Mouse (Mus musculus) limb, embryonic 15.5 days (tissue): ENCODE measurements at regions not wholly inside any gene's neighbourhood (a gene's known extent, or its start where the extent isn't known, plus 50 kb on each side); places are given as distances from the start of the nearest gene placed in this dataset.
"Not testable (repeated sequence)": the region's sequence is repeated elsewhere in the genome, so short reads cannot be mapped to it uniquely, and the experiment has no call there.

Source experiments
- ATAC-seq: fragments of 200-750 bp; cut with Nextera tagmentation; 2 replicates; pipeline ENCODE4 v1.8.0; 2017; ENCODE audit warnings: low read depth, moderate TSS enrichment; ENCODE audit not compliant: insufficient number of reproducible peaks, low FRiP score, low TSS enrichment
- H3K27ac ChIP-seq: fragments of 300-500 bp; sonication (generic); 2 replicates; pipeline ENCODE4 v1.5.1; 2015; ENCODE audit warnings: moderate library complexity, mild to moderate bottlenecking, inconsistent platforms
- H3K27me3 ChIP-seq: fragments of 300-500 bp; sonication (generic); 2 replicates; pipeline ENCODE4 v1.6.1; 2015; ENCODE audit warnings: inconsistent platforms
- H3K36me3 ChIP-seq: fragments of 300-500 bp; sonication (generic); 2 replicates; pipeline ENCODE4 v1.6.1; 2015; ENCODE audit warnings: inconsistent platforms
- H3K4me1 ChIP-seq: fragments of 300-500 bp; sonication (generic); 2 replicates; pipeline ENCODE4 v1.6.1; 2015; ENCODE audit warnings: inconsistent platforms
- H3K4me2 ChIP-seq: fragments of 300-500 bp; sonication (generic); 2 replicates; pipeline ENCODE4 v1.6.1; 2015; ENCODE audit warnings: mild to moderate bottlenecking, inconsistent platforms
- H3K4me3 ChIP-seq: fragments of 300-500 bp; sonication (generic); 2 replicates; pipeline ENCODE4 v1.5.1; 2015; ENCODE audit warnings: mild to moderate bottlenecking, inconsistent platforms
- H3K9ac ChIP-seq: fragments of 300-500 bp; sonication (generic); 2 replicates; pipeline ENCODE4 v1.6.1; 2015; ENCODE audit warnings: inconsistent platforms
- H3K9me3 ChIP-seq: fragments of 300-500 bp; sonication (generic); 2 replicates; pipeline ENCODE4 v1.6.1; 2016; ENCODE audit warnings: inconsistent platforms
- WGBS: fragments of 180-500 bp; shearing (Covaris S2); methylation state at CpG from one replicate; pipeline ENCODE4 v1.1.7; 2015; 5-methylcytosine and 5-hydroxymethylcytosine counted together

- Histone ChIP-seq H3K4me2 (no peak overlapping the region), H3K27ac (no peak overlapping the region), H3K4me3 (no peak overlapping the region), H3K36me3 (no peaks in the 10 kb centered on the region), H3K4me1 (no peaks in the 10 kb centered on the region), H3K9ac (no peak overlapping the region), H3K9me3 (no peaks in the 10 kb centered on the region), H3K27me3 (no peaks in the 10 kb centered on the region)
- no peak for ATAC-seq
- 97% methylated on average over 1 of the region's 1 CpGs for WGBS
These were observed 1052.2 kb downstream of the Hace1 start for GRCm38 (mm10) chr10:46629876-46630275.

- no peak for ATAC-seq
- Histone ChIP-seq H3K4me3 (no peak overlapping the region), H3K9ac (no peak overlapping the region), H3K4me2 (no peak overlapping the region), H3K36me3 (no peaks in the 10 kb centered on the region), H3K27ac (no peak overlapping the region), H3K27me3 (no peaks in the 10 kb centered on the region), H3K4me1 (no peaks in the 10 kb centered on the region), H3K9me3 (no peaks in the 10 kb centered on the region)
These were observed 1085.4 kb downstream of the Hace1 start for GRCm38 (mm10) chr10:46663041-46663440.

DNA sequence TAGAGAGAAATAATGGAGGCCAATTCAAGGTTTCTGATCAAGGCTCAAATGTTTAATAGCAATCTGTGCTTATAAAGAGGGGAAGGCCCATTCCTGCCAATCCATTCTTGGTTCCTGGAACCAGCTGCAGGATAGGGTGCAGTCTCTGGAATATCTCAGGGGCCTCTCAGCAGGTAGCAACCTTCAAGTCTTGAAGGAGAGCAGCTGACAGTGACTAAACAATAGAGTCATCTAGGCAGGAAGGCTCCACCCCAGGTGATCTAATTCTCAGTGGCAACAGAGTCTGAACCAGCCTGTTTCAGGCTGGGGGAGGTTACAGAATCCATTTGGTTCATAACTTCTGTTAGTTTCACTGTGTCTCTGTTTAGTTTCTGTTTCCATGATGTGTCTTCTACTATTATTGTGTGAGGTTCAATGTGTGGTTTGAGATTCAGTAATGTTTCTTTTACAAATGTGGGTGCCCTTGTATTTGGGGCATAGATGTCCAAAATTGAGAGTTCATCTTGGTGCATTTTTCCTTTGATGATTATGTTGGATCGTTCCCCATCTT lies 1112.3 kb downstream of the Hace1 start:
- WGBS = 92% methylated on average over 1 of the region's 1 CpGs
- H3K9me3 ChIP-seq, H3K9ac ChIP-seq, H3K4me3 ChIP-seq, H3K27ac ChIP-seq, H3K36me3 ChIP-seq, ATAC-seq, H3K27me3 ChIP-seq, H3K4me1 ChIP-seq, H3K4me2 ChIP-seq: not testable (repeated sequence)

GRCm38 (mm10) chr10:46692661-46693060 lies 1115.0 kb downstream of the Hace1 start:
- WGBS = 90% methylated on average over 3 of the region's 3 CpGs
- Histone ChIP-seq H3K4me3 (no peak overlapping the region), H3K4me1 (no peaks in the 10 kb centered on the region), H3K4me2 (no peak overlapping the region), H3K27ac (no peak overlapping the region), H3K9me3 (no peaks in the 10 kb centered on the region), H3K36me3 (no peaks in the 10 kb centered on the region), H3K27me3 (no peaks in the 10 kb centered on the region), H3K9ac (no peak overlapping the region)
- ATAC-seq = no peak

DNA sequence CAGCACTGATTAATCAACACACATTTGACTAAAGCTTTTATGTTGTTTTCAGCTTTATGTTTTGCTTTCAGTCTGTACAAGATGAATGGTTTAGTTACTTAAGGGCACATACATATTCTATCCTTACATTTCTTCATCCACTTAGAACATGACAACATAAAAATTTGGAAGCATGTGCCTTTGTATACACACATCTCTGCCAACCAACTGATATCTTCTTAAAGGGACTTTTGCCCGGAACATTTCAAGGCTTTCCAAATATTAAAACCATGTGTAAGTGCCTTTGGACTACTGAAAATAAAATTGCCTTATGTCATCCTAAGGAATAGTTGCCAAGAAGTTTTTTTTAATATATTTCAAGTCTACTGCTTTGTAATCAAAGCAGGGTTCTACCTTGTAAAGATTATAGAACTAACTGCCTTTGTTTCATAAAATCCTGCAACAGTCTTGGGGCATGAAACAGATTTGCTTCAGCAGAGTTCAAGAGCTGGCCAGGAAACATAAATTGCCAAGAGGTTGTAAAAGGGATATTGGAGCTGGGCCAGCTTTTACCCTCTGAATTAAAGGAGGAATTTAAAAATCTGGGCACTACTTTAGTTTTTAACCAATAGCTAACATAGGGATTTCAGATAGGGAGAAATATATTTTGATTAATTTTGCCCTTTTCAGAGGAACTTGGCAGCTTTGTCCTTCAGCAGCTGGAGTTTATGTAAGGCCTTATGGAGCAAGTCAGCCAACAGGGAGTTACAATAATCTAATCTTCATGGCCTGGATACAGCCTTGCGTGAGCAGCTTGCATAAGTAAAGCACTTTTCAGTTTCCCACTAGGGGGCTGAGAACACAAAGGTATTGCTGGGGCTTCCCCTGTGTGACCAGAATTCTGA lies 1120.0 kb downstream of the Hace1 start:
- H3K36me3 ChIP-seq = no peaks in the 10 kb centered on the region
- H3K27ac ChIP-seq = no peak overlapping the region
- H3K4me2 ChIP-seq = no peak overlapping the region
- no peaks in the 10 kb centered on the region for H3K4me1 ChIP-seq
- H3K4me3 ChIP-seq = no peak overlapping the region
- peak; percentile 80; the same call in 1 of the 2 replicates for ATAC-seq
- WGBS = 15% methylated on average over 2 of the region's 2 CpGs
- no peaks in the 10 kb centered on the region for H3K27me3 ChIP-seq
- no peak overlapping the region for H3K9ac ChIP-seq
- H3K9me3 ChIP-seq = no peaks in the 10 kb centered on the region

GRCm38 (mm10) chr10:46701221-46701620 lies 1123.6 kb downstream of the Hace1 start:
- H3K4me3 ChIP-seq = no peak overlapping the region
- H3K9me3 ChIP-seq = no peaks in the 10 kb centered on the region
- 31% methylated on average over 4 of the region's 4 CpGs for WGBS
- no peak for ATAC-seq
- H3K36me3 ChIP-seq = no peaks in the 10 kb centered on the region
- no peaks in the 10 kb centered on the region for H3K27me3 ChIP-seq
- no peaks in the 10 kb centered on the region for H3K4me1 ChIP-seq
- no peak overlapping the region for H3K4me2 ChIP-seq
- no peak overlapping the region for H3K27ac ChIP-seq
- no peak overlapping the region for H3K9ac ChIP-seq

- not testable (repeated sequence) for H3K4me3 ChIP-seq, H3K4me2 ChIP-seq, H3K9me3 ChIP-seq, H3K36me3 ChIP-seq, H3K9ac ChIP-seq, H3K27me3 ChIP-seq, ATAC-seq, H3K27ac ChIP-seq, H3K4me1 ChIP-seq
These were observed 1130.4 kb downstream of the Hace1 start for GRCm38 (mm10) chr10:46708022-46708421.

DNA sequence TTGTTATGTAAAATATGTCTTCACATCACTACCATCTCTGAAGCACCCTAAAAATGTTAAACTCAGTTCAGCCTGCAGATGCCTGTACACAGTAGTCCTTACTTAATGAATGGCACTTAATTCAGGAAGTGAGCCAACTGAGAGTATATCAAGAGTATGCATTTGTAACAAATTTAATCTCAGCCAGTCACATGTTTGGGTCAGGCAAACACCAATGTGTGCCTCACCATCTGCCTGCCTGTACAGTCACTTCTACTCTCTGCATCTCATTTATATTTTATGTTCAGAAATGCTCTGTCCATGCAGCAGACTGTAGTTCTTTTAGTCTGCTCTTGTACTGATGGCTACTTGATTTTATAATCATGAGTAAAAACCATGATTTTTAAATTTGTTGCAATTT lies 1135.1 kb downstream of the Hace1 start:
- Histone ChIP-seq H3K27ac (no peak overlapping the region), H3K4me2 (no peak overlapping the region), H3K36me3 (no peaks in the 10 kb centered on the region), H3K27me3 (no peaks in the 10 kb centered on the region), H3K4me3 (no peak overlapping the region), H3K4me1 (no peaks in the 10 kb centered on the region), H3K9ac (no peak overlapping the region), H3K9me3 (no peaks in the 10 kb centered on the region)
- ATAC-seq = no peak

- no peaks in the 10 kb centered on the region for H3K27me3 ChIP-seq
- no peaks in the 10 kb centered on the region for H3K36me3 ChIP-seq
- no peak overlapping the region for H3K27ac ChIP-seq
- no peak for ATAC-seq
- H3K4me2 ChIP-seq = no peak overlapping the region
- H3K9me3 ChIP-seq = no peaks in the 10 kb centered on the region
- H3K4me1 ChIP-seq = no peaks in the 10 kb centered on the region
- 69% methylated on average over 2 of the region's 2 CpGs for WGBS
- H3K9ac ChIP-seq = no peak overlapping the region
- no peak overlapping the region for H3K4me3 ChIP-seq
These were observed 1140.9 kb downstream of the Hace1 start for GRCm38 (mm10) chr10:46718349-46719087.

- H3K9me3 ChIP-seq = no peaks in the 10 kb centered on the region
- no peak overlapping the region for H3K9ac ChIP-seq
These were observed 1141.5 kb downstream of the Hace1 start for GRCm38 (mm10) chr10:46719088-46719469.

GRCm38 (mm10) chr10:46723666-46724065 lies 1146.0 kb downstream of the Hace1 start:
- H3K27me3 ChIP-seq = no peaks in the 10 kb centered on the region
- H3K4me1 ChIP-seq = no peaks in the 10 kb centered on the region
- H3K4me3 ChIP-seq = no peak overlapping the region
- H3K4me2 ChIP-seq = no peak overlapping the region
- ATAC-seq = no peak
- H3K27ac ChIP-seq = no peak overlapping the region
- WGBS = 68% methylated on average over 2 of the region's 2 CpGs
- H3K9ac ChIP-seq = no peak overlapping the region
- H3K36me3 ChIP-seq = no peaks in the 10 kb centered on the region
- H3K9me3 ChIP-seq = no peaks in the 10 kb centered on the region

More at GRCm38 (mm10) chr10:46719088-46719469, 1141.5 kb downstream of the Hace1 start:
- H3K27me3 ChIP-seq = no peaks in the 10 kb centered on the region
- ATAC-seq = no peak
- no peak overlapping the region for H3K4me2 ChIP-seq
- H3K36me3 ChIP-seq = no peaks in the 10 kb centered on the region
- H3K4me3 ChIP-seq = no peak overlapping the region
- no peaks in the 10 kb centered on the region for H3K4me1 ChIP-seq
- WGBS = 70% methylated on average over 2 of the region's 2 CpGs
- H3K27ac ChIP-seq = no peak overlapping the region

- 65% methylated on average over 1 of the region's 1 CpGs for WGBS
- Histone ChIP-seq H3K27ac (no peak overlapping the region), H3K4me2 (no peak overlapping the region), H3K4me1 (no peaks in the 10 kb centered on the region), H3K4me3 (no peak overlapping the region), H3K9me3 (no peaks in the 10 kb centered on the region), H3K9ac (no peak overlapping the region), H3K36me3 (no peaks in the 10 kb centered on the region), H3K27me3 (no peaks in the 10 kb centered on the region)
- ATAC-seq = no peak
These were observed 1153.0 kb downstream of the Hace1 start for GRCm38 (mm10) chr10:46730601-46731000.
